Mouse (Mus musculus): ENCODE measurements around the gene Mycbp. TPM values are rescaled to one million over a fixed set of nuclear protein-coding genes. Genes with fewer than 3 reads are reported as not detected.
"Not testable (repeated sequence)": the region's sequence is repeated elsewhere in the genome, so short reads cannot be mapped to it uniquely, and the experiment has no call there.

Gene Mycbp
- polyA plus RNA-seq, 1 experiment from 2014 or later = 44.2 TPM

DNA sequence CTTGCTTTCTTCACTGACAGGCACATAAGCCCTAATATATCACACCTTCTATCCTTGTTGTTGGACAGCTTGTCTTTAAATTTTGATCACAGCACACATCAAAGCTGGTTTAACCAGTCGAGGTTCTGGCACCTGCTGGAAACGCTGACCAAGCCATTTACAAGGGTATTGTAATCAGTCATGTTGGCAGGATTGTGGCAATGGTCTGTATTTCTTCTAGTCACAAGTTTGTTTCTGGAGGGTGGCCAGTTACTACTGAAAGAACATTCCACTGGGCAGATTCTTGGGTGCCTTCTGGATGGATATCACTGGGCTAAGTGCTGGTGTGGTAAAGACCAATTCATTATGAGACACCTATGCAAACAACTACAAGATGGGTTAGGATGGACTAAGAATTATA, 7.8 kb downstream of the Mycbp start:
- Histone ChIP-seq H3K9ac (replicated peaks) (no peak overlapping the region), H3K27me3 (no peaks in the 10 kb centered on the region), H3K27ac (no peak overlapping the region), H3K4me2 (replicated peaks) (no peak overlapping the region), H3K36me3 (peaks cover 33% of the 10 kb centered on the region), H3K9me3 (no peaks in the 10 kb centered on the region), H3K4me1 (replicated peaks) (peaks cover 18% of the 10 kb centered on the region), H3K4me3 (replicated peaks) (no peak overlapping the region)
- 85% methylated on average over 2 of the region's 2 CpGs for WGBS
- ATAC-seq = no peak

DNA sequence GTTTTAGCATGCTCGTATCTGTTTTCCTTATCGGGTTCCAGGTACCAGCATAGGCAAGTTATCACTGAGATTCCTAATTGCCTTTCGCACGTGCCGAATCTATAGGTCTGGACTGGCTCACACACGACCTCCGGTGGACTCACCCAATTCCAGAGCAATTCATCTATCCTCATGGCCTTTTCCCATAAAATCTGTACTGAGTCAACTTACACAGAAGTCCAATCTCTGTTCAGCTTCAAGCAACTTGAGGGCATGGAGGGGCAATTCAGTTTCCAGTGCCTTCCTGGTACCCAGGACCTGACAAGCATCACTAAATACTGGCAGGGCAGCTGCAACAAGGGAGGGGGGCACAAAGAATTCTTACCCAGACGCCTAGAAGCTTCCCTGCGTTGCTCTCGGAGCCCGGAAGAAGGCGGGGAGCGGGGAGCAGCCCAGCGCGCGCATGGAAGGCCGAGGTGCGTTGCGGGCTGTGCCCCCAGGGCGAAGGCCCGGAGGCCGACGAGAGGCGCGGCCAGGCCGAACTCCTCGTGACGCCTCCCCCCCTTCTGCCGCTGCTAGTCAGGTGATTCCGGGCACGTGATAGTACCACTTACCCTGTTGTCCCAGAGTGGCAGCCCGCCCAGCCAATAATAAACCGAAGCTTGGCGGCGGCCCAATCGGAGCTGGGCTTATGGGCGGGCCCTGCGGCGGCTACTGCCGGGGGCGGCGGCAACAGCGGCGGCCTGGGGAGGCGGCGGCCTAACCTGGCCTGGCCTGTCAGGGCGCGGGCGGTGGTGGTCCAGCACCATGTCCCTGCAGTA, 12.3 kb downstream of the Mycbp start, which contains the start of gene Rragc:
Gene Rragc, plus strand, starts transcription at position 699 of the 800 bp plus-strand sequence.
- H3K36me3 ChIP-seq = peaks cover 34% of the 10 kb centered on the region
- H3K27ac ChIP-seq = peak within 1 kb of the TSS; percentile 90
- peak within 1 kb of the TSS; percentile 93 for H3K4me2 ChIP-seq (replicated peaks)
- peak; percentile 99 for ATAC-seq
- peak within 1 kb of the TSS; percentile 98 for H3K9ac ChIP-seq (replicated peaks)
- peaks cover 33% of the 10 kb centered on the region for H3K4me1 ChIP-seq (replicated peaks)
- H3K4me3 ChIP-seq (replicated peaks) = peak within 1 kb of the TSS; percentile 100
- no peaks in the 10 kb centered on the region for H3K9me3 ChIP-seq
- H3K27me3 ChIP-seq = no peaks in the 10 kb centered on the region
- 1% methylated on average over 49 of the region's 49 CpGs for WGBS

DNA sequence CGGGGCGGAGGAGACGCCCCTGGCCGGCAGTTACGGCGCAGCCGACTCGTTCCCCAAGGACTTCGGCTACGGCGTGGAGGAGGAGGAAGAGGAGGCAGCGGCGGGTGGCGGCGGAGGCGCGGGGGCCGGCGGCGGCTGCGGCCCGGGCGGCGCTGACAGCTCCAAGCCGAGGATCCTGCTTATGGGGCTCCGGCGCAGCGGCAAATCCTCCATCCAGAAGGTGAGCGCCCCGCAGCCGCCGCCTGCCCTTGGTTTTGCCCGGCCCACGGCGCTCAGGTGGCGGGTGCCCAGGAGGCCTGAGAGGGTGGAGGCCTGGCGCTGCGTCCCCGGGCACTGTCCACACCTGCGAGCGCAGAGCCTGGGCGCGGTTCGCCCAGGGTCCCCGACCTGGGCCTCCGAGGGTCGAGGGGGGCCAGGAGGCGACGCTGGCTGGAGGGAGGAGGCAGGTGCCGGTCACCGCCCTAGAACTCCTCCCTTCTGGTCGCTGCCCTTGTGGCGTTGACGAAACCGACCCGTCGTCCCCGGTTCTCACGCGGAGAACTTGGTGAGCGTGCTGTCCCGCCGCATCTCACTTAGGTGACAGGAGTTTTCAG, 13.0 kb downstream of the Mycbp start, which contains the start of gene 4930535I16Rik:
Gene 4930535I16Rik, minus strand, starts transcription at position 475 of the 593 bp plus-strand sequence.
- WGBS = under 1% methylated on average over 63 of the region's 63 CpGs
- Histone ChIP-seq H3K4me3 (replicated peaks) (peak within 1 kb of the TSS; percentile 100), H3K9me3 (no peaks in the 10 kb centered on the region), H3K36me3 (peaks cover 32% of the 10 kb centered on the region), H3K4me2 (replicated peaks) (peak within 1 kb of the TSS; percentile 93), H3K4me1 (replicated peaks) (peaks cover 33% of the 10 kb centered on the region), H3K27me3 (no peaks in the 10 kb centered on the region), H3K27ac (peak within 1 kb of the TSS; percentile 90), H3K9ac (replicated peaks) (peak within 1 kb of the TSS; percentile 98)
- peak; percentile 70 for ATAC-seq

DNA sequence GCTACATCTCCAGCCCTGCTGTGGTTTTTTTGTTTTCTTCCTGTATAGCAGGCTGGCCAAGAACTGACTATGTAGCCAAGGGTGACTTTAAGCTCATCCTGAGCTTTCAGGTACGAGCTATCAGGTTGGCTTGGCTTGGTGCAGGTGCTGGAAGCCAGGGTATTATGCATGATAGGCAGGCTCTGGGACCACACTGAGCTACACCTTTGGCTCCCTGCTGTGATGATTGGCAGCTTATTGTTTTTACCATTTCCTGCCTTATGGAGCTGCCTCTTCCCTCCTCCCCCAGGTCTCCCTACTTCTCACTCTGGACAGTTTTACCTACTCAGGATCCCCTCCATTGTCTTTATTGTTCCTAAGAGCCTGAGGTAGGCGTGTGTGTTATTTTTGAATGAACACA, 14.2 kb downstream of the Mycbp start:
- Histone ChIP-seq H3K27me3 (no peaks in the 10 kb centered on the region), H3K36me3 (peaks cover 29% of the 10 kb centered on the region), H3K4me2 (replicated peaks) (peak overlapping the region; percentile 93), H3K4me1 (replicated peaks) (peaks cover 33% of the 10 kb centered on the region), H3K27ac (no peak overlapping the region), H3K4me3 (replicated peaks) (peak overlapping the region; percentile 100), H3K9ac (replicated peaks) (peak overlapping the region; percentile 98), H3K9me3 (no peaks in the 10 kb centered on the region)
- 72% methylated on average over 2 of the region's 2 CpGs for WGBS
- no peak for ATAC-seq

DNA sequence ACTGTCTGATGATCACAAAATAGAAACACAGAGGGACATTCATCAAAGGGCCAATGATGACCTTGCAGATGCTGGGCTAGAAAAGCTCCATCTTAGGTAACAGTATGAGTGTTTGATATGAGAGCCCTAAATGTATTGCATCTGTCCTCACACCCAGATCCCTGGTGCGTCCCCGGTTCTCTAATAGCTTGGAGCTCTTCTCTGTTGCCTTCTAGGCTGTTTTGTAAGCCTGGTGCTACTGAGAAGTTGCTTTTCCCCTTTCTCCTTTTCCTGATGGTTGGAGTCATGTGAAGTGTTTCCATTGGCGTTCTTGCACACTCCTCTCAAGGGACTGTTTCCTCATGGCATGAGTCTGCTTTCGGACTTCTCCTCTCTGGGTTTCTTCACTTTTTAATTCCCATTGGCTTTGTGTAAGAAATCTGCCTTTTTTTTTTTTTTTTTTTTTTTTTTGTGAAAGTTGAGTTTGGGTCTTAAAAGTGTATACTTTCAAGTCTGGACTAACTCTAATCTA, 16.5 kb downstream of the Mycbp start:
- Histone ChIP-seq H3K36me3 (peaks cover 44% of the 10 kb centered on the region), H3K9me3 (no peaks in the 10 kb centered on the region), H3K4me1 (replicated peaks) (peaks cover 19% of the 10 kb centered on the region), H3K27me3 (no peaks in the 10 kb centered on the region), H3K4me3 (replicated peaks) (no peak overlapping the region), H3K4me2 (replicated peaks) (no peak overlapping the region), H3K9ac (replicated peaks) (no peak overlapping the region), H3K27ac (no peak overlapping the region)
- WGBS = 89% methylated on average over 4 of the region's 4 CpGs
- ATAC-seq = no peak

DNA sequence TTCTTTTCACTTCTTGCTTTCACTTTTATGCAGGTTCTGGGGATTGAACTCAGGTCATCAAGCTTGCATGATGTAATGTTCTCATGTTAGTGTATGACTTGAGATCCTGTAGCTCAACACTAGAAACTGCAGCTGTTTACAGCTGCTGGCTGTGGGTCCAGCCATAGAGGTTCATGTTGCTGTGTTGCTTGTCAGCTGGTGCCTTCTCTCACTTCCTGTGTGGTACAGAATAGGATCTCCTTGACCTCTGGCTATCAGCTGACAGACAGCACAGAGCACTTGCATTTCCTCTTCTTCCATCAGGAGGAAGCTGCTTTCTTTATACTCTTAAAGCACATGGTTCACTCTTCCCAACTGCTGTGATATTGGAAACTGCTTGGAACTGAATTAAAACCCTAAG, 23.3 kb downstream of the Mycbp start:
- Histone ChIP-seq H3K9me3 (no peaks in the 10 kb centered on the region), H3K27me3 (no peaks in the 10 kb centered on the region), H3K9ac (replicated peaks) (no peak overlapping the region), H3K36me3 (peaks cover 78% of the 10 kb centered on the region), H3K4me3 (replicated peaks) (no peak overlapping the region), H3K4me2 (replicated peaks) (no peak overlapping the region), H3K4me1 (replicated peaks) (no peaks in the 10 kb centered on the region), H3K27ac (no peak overlapping the region)
- no peak for ATAC-seq

DNA sequence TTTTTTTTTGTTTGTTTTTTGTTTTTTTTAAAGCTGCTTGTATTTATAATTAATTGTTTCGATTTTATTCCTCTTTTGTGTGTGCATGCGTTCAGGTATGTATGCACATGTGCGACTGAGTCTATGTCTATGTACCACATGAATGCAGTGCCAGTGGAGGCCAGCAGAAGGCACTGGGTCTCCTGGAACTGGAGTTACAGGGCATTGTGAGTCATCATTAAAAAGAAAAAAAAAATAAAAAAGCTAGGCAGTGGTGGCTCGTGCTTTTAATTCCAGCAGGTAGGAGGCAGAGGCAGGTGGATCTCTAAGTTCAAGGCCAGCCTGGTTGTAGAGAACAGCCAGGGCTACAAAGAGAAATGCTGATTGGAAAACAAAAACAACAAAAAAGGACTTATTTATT, 25.4 kb downstream of the Mycbp start:
- WGBS = 98% methylated on average over 4 of the region's 4 CpGs
- Histone ChIP-seq H3K36me3 (peaks cover 83% of the 10 kb centered on the region), H3K9ac (replicated peaks) (no peak overlapping the region), H3K27ac (no peak overlapping the region), H3K27me3 (no peaks in the 10 kb centered on the region), H3K4me2 (replicated peaks) (no peak overlapping the region), H3K4me1 (replicated peaks) (no peaks in the 10 kb centered on the region), H3K9me3 (no peaks in the 10 kb centered on the region), H3K4me3 (replicated peaks) (no peak overlapping the region)
- ATAC-seq = no peak

DNA sequence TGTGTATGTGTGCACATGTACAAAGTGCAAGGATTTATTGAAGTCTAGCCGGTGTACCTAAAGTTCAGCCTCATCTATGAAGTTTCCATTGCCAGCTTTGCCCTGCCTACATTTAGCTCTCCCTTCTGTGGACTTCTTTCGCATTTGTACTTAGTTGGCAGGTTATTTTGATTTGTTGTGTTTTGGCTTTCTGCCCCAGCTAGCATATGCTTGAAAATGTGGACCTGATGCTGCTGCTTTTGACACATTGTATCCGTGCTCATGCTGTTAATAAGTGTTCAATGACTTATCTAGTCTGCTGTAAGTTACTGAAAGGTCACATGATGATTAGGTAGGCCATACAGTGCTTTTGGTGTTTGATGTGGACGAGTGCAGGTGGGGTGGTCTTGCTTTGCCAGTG, 29.7 kb downstream of the Mycbp start:
- no peak overlapping the region for H3K27ac ChIP-seq

DNA sequence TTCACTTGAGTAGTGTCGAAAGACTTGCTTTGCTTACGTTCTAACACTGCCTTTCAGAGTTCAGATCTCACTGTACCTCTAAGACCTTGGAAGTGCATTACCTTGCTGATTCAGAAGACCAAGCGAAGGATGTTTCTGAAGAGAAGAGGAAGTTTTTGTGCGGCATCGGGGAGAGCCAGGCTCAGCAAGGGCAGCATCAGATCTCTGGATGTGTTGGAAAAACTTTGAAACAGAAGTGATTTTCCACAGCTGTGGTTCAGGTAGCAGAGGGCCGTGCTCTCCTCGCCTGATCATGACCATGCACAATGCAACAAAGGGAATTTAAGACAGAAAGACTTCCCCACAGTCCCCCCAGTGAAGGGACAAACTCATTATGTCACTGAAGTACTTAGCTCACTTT, 31.4 kb downstream of the Mycbp start:
- H3K9ac ChIP-seq (replicated peaks) = no peak overlapping the region
- no peak for ATAC-seq
- H3K4me1 ChIP-seq (replicated peaks) = no peaks in the 10 kb centered on the region
- WGBS = 96% methylated on average over 7 of the region's 7 CpGs
- H3K36me3 ChIP-seq = peaks cover 53% of the 10 kb centered on the region
- no peak overlapping the region for H3K4me3 ChIP-seq (replicated peaks)
- H3K4me2 ChIP-seq (replicated peaks) = no peak overlapping the region
- no peak overlapping the region for H3K27ac ChIP-seq
- no peaks in the 10 kb centered on the region for H3K9me3 ChIP-seq
- H3K27me3 ChIP-seq = no peaks in the 10 kb centered on the region

More for the DNA sequence above, 29.7 kb downstream of the Mycbp start:
- 94% methylated on average over 4 of the region's 4 CpGs for WGBS
- no peaks in the 10 kb centered on the region for H3K9me3 ChIP-seq
- no peak overlapping the region for H3K4me2 ChIP-seq (replicated peaks)
- no peak overlapping the region for H3K4me3 ChIP-seq (replicated peaks)
- H3K4me1 ChIP-seq (replicated peaks) = no peaks in the 10 kb centered on the region
- H3K27me3 ChIP-seq = no peaks in the 10 kb centered on the region
- peaks cover 69% of the 10 kb centered on the region for H3K36me3 ChIP-seq
- H3K9ac ChIP-seq (replicated peaks) = no peak overlapping the region
- ATAC-seq = no peak

DNA sequence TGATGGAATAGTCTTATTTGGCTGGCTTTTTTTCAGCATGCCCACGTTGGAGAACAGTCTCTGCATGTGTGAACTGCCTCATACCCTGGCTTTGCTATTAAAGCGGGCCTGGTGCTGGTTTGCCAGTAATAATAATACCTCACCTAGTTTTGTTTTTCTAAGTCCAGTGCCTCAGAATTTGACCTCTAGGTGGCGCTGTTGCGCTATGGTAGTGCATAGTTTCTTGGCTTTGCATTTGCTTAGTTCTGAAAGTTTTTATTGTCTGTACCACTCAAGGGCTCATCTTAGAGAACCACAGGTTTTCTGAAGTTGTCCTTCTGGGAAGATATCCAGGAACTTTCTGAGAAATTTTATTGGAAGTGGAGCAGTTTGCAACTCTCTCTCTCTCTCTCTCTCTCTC, 35.2 kb downstream of the Mycbp start:
- H3K27ac ChIP-seq = no peak overlapping the region
- H3K9me3 ChIP-seq = no peaks in the 10 kb centered on the region
- H3K4me3 ChIP-seq (replicated peaks) = no peak overlapping the region
- H3K27me3 ChIP-seq = no peaks in the 10 kb centered on the region
- ATAC-seq = no peak
- H3K4me1 ChIP-seq (replicated peaks) = no peaks in the 10 kb centered on the region
- WGBS = 9% methylated on average over 4 of the region's 4 CpGs
- no peak overlapping the region for H3K4me2 ChIP-seq (replicated peaks)
- peaks cover 25% of the 10 kb centered on the region for H3K36me3 ChIP-seq
- no peak overlapping the region for H3K9ac ChIP-seq (replicated peaks)

DNA sequence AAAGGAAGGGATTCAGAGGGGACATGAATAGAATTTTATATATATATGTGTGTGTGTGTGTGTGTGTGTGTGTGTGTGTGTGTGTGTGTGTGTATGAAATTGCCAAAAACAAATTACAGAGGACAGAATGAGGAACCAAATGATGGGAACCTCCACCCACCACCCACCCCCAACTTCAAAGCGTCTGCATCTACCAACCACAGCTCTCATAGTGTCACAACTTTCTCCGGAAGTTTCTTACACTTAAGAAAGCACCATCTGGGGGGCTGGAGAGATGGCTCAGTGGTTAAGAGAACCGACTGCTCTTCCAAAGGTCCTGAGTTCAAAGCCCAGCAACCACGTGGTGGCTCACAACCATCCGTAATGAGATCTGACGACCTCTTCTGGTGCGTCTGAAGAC, 36.2 kb downstream of the Mycbp start:
- not testable (repeated sequence) for H3K9me3 ChIP-seq; H3K4me1 ChIP-seq (replicated peaks); ATAC-seq; H3K4me2 ChIP-seq (replicated peaks); H3K9ac ChIP-seq (replicated peaks); H3K4me3 ChIP-seq (replicated peaks); H3K27ac ChIP-seq; H3K27me3 ChIP-seq
- 88% methylated on average over 7 of the region's 7 CpGs for WGBS
- peaks cover 15% of the 10 kb centered on the region for H3K36me3 ChIP-seq

DNA sequence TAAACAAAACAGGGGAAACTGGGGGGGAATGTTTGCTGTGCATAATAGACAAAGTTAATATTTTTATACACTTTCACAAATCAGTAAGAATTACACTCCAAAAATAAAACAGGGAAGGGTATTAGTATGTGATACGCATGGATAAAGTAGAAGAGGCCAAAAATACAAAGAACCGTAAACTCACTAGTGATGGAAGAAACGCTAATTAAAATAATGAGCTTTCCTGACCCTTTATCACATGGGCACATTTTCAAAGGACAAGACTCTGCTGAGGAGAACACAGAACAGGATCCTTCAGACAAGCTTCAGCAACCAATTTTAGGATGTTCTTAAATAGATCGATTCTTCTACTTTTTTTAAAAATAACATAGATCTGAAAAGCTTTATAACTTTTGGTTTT, 42.1 kb downstream of the Mycbp start:
- WGBS = 86% methylated on average over 4 of the region's 4 CpGs
- ATAC-seq = no peak
- no peaks in the 10 kb centered on the region for H3K36me3 ChIP-seq

More for the DNA sequence above, 42.1 kb downstream of the Mycbp start:
- Histone ChIP-seq H3K9ac (replicated peaks) (no peak overlapping the region), H3K4me1 (replicated peaks) (no peaks in the 10 kb centered on the region), H3K27ac (no peak overlapping the region), H3K27me3 (peaks cover 4% of the 10 kb centered on the region; the same call in 1 of the 2 replicates), H3K4me2 (replicated peaks) (no peak overlapping the region), H3K9me3 (no peaks in the 10 kb centered on the region), H3K4me3 (replicated peaks) (no peak overlapping the region)

Measured in midbrain, embryonic 13.5 days (tissue).